Mouse (Mus musculus): ENCODE results near the gene Dstyk.

Dstyk gene

GRCm38 (mm10) chr1:132388813-132389803 is 28.2 kb upstream of the Dstyk start:
- no peak for DNase-seq

DNA sequence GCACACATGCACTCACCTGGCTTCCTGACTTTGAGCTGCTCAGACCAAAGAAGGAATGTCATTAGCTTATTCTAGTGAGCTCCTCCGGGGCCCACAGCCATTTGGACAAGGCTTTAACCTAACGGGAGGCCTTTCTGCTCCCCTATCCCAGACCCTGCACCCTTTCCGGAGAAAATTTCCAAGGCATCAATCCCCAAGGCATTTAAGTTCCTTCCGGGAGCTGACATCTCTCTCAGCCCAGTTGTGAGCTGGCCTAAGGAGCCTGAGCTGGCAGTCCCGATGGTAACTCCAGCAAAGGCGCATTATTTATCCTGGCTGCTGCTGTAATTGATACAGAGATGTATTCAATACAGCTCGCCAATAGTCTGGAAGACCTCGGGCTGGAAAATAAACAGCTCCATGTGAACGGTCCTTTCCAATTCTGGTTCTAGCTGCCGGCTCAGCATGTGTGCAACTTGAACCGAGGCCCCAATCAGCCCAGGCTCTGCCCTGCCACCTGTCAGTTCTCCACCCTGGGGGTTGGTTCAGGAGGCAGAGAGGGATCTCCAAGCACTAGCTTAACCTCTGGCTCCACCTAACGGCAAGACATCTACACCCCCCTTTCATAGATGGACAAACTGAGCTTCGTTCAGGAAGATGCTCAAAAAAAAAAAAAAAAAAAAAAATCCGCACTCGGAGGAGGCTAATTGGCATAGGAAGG is 27.3 kb upstream of the Dstyk start:
- peak; percentile 79 to 82 for DNase-seq

DNA sequence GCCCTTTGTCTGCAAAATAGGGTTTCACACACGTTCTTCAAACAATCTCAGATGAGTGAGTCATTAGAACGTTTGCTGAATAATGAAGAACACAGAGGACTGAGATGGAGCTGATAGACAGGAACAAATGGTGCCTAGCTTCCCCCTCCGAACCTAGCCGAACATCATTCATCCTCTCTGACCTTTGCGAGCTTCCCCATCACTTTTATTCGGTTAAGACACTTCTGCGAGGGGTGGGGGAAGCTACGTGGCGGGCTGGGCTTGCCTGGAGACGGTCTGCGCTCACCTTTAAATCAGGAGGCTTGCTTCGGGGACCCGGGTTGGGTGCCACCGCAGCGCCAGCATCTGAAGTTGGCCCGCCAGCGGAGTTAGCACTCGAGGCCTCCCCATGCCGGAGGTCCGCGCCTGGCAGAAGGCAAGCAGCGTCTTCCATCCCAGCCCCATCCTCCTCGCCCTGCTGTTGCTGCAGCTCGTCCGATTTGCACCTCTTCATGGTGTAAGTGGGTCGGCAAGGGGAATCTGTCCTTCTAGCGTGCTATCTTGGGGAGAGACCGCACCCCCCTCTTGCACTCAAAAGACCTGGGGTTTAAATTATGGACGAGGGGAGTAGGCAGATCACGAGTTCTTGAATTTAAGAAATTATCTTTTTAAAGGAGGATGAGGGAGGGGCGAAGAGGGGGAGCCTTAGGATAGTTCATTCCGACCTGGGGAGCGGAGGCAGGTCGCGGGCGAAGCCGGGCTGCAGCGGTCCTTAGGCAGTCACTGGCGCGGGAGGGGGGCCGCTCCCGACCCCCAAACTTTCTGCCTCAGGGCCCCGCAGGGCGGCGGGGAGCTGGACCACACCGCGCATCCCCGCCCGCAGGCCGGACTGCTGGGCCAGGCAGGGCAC is 26.4 kb upstream of the Dstyk start, which contains the start of gene Tmcc2:
Gene Tmcc2, minus strand, starts transcription at position 591 of the 889 bp plus-strand sequence.
- peak in 1 of 2 experiments; percentile 43 for DNase-seq

DNA sequence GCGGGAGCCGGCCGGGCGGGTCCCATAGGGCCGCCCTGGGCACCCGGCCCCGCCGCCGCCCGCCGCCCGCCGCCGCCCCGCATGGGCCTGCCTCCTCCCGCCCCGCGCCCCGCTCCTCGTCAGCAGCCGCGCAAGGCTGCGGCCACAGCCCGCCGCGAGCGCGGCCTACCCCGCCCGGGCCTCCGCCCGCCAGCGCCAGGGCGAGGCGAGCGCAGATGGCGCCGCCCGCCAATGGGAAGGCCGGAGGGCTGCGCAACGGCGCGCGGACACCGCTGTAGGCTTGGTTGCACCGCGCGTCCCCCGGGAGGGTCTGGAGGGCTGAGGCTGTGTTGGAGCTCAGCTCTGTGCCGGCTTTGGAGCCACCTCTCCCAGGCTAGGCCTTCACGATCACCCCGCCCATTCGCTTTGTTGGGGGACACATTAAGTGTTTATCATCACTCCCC is 25.8 kb upstream of the Dstyk start:
- peak; percentile 54 to 83 for DNase-seq

- no peak for DNase-seq
These were observed 24.5 kb upstream of the Dstyk start for GRCm38 (mm10) chr1:132392872-132393271.

- DNase-seq, result no peak
These were observed 20.6 kb upstream of the Dstyk start for GRCm38 (mm10) chr1:132396705-132397104.

DNA sequence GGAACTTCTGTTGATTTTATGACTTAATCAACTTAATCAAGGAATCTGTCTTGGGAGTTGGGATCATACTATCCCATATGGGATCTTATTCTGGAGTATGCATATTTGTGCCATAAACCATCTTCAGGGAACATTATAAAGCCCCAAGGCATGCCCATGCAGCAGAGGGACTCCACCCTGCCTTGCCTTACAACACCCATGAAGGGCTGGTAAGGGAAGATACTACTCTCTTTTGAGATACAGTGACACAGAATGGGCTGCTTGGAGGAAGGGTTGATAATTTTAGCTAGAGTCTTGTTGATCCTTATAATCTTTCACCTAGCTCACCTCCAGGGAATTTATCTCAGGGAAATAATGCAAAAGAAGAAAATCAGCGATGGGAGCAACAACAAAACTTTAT is 16.8 kb upstream of the Dstyk start:
- DNase-seq, result no peak

- DNase-seq, result no peak
These were observed 15.5 kb upstream of the Dstyk start for GRCm38 (mm10) chr1:132401843-132402242.

DNA sequence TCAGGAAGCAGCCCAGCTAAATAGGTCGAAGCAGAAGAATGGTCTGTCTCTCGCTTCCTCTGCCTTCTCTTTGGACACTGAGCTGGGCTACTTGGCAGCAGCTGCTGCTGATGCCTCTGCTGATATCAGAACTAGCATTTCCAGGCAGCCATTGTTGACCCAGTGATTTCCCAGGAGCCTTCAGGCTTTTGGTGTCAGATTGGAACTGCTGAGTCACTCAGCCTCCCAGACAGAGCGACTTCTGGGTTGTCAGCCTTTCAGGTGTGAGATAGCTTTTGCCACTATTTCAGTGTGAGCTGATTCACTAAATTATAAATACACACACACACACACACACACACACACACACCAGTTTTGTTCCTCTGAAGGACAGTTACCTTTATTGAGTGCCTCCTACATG is 6.7 kb upstream of the Dstyk start:
- DNase-seq, result no peak

DNA sequence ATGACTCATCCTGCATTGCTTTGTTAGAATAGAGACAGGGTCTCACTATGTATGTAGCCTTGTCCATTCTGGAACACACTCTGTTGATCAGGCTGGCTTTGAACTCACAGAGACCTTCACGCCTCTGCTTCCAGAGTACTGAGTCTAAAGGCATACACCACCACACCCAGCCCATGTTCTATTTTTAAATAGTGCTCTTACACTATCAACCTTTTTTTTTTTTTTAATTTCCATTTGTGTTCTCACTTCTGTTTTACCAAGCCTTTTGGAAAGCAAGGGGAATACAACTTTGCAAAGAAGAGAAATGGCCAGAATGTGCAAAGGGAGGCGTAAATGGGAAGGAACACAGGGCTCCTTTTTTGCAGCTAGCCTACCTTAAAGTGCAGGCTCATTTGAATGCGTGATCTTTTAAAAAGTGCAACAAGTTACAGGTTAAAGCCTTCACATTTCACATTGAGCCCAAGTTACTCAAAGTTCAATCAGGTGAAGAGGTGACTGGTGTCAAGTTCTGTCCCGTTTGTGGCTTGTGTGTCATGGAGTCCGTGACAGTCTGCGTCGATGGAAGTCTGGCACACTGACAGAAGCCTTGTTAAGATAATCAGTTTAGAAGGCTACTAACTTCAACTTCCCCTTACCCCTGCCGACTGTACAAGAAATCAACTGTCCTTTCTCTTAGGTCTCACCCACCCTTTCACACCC is 962 bp upstream of the Dstyk start:
- peak in 1 of 2 experiments; percentile 9 for DNase-seq

GRCm38 (mm10) chr1:132416943-132417290 is 438 bp upstream of the Dstyk start:
- no peak for DNase-seq

DNA sequence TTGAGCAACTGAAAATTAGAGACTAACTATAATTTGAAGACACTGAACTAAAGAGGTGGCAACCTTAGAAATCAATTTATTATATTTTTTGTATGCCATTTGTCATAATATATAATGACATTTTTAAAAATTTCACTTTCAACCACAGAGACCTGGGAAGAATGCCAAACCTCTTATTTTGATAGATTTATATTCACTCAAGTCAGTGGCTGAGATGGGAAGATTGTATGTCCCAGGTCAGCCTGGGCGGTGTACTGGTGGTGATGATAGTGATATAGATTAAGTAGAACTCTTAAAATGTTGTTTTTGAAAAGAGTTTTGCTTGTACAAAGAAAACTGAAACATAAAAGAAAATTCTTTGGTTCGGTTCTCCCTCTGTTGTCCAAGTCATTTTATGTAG is 2.9 kb downstream of the Dstyk start:
- peak in 1 of 2 experiments; percentile 4 for DNase-seq

DNA sequence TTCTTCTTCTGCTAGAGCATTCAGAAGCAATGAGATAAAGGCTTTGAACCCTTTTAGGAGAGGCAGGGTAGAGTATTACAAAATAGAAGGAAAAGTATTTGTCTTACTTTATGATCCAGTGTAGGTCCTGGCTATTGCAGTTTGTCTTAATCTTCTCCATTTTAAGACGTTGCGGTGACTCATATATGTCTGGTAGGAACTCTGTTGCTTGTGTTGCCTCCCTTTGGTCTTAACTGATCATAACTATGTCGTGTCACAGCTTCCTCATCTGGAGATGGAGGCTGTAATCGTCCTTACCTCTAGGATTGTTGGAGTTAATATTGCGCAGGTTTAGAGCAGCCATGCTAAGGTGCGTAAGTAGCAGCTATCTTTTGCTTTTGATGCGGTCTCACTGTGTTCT is 3.3 kb downstream of the Dstyk start:
- DNase-seq, result no peak

- no peak for DNase-seq
These were observed 5.7 kb downstream of the Dstyk start for GRCm38 (mm10) chr1:132422912-132423696.

DNA sequence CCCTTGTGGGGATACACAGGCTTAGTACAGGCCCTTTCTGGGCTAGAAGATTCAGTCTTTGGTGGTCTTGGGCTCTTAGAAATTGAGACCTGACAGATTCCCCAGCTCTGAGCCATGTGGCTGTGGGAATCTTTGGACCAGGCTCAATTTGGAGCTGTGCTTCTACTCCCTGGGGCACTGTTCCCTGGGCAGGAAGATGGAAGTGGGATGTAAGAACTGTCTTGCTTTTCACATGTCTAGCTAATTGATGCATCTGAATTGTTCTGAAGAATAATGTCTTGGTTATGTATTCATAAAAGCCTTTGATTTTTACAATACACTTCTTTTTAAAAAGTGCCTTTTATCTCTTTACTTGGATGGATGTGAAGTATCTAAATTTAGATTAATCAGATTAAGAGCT is 8.2 kb downstream of the Dstyk start:
- DNase-seq, result no peak

- DNase-seq, result no peak
These were observed 13.5 kb downstream of the Dstyk start for GRCm38 (mm10) chr1:132430818-132431217.

DNA sequence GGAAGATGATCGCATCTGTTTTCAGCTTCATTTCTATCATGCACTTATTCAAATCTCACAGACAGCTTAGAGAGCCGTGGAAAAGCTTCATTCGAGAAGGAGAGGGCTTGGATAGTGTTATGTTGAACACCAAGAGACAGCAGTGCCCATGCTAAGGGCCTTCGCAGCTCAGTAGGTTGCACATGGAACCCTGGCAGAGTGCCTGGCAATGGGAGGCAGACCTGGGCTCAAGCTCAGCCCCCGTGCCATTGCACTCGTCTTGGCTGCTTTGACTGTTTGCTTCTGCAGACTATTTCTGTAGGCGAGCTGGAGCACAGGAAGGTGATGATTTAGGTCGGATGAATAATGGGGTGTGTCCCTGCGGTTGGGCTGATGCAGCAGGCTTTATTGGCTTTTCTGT is 14.4 kb downstream of the Dstyk start:
- DNase-seq, result peak; percentile 78 to 83

GRCm38 (mm10) chr1:132433349-132433748 is 16.0 kb downstream of the Dstyk start:
- no peak for DNase-seq

DNA sequence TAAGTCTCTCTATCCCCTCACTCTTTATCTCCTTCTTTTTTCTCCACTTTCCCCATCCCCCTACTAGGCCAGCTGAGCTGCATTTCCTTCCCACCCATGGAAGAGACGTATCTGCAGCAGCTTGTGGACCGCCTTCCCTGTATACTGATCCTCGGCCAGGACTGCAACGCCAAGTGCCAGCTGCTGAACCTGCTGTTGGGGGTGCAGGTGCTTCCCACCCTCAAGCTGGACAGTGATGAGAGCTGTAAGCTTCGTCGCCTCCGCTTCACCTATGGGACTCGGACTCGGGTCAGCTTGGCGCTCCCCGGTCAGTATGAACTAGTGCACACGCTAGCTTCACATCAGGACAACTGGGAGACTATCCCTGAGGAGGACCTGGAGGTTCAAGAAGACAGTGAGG is 16.7 kb downstream of the Dstyk start:
- no peak for DNase-seq

GRCm38 (mm10) chr1:132436320-132436958 is 19.1 kb downstream of the Dstyk start:
- peak; percentile 19 to 52 for DNase-seq

DNA sequence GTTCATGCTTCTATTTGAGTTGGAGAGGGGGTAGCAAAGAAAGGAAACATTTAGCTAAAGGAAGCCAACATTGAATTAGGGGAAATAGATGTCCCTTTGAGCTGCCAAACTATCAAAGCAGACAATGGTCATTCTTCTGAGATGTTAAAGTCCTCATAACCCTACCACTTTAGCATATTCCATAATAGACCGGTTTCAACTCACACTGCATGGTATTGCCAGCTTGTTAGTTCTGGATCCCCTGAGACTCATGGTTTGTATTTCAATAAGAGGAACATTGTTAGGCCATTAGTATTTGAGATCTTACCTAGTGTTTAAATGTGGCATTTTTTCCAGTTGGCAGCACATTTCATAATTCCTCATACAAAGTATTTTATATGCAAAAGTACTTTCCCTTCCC is 19.6 kb downstream of the Dstyk start:
- no peak for DNase-seq

Data from kidney, postnatal 25 days (tissue).